Mouse (Mus musculus): ENCODE results near the gene Ccdc38. TPM values are rescaled to one million over a fixed set of nuclear protein-coding genes. Genes with fewer than 3 reads are reported as not detected.
"Not testable (repeated sequence)": the region's sequence is repeated elsewhere in the genome, so short reads cannot be mapped to it uniquely, and the experiment has no call there.

Gene Ccdc38
- polyA plus RNA-seq, 1 experiment from 2014 or later = 0.26 TPM

GRCm38 (mm10) chr10:93549821-93550220 lies 9.4 kb downstream of the Ccdc38 start:
- ATAC-seq (ENCODE audit: insufficient number of reproducible peaks, low FRiP score) = no peak

DNA sequence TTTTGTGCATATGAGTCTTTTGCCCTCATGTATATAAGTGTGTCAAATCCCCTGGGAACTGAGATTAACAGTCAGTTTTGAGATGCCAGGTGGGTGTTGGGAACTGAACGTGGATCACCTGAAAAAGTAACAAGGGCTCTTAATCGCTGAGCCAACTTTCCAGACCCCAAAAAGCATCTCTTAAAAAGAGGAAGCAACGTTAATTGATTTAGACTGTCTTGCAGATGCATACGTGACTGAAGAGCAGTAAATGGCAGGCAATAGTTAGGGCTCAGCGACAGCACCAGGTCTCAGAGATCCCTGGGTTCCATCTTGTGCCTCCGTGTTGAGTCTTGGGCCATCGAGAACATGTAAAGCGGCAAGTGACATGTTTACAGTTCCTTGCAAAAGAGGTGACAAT lies 12.2 kb downstream of the Ccdc38 start:
- no peak for ATAC-seq (ENCODE audit: insufficient number of reproducible peaks, low FRiP score)
- H3K9me3 ChIP-seq (replicated peaks) = no peaks in the 10 kb centered on the region
- 73% methylated on average over 8 of the region's 8 CpGs for WGBS
- H3K4me2 ChIP-seq = no peak overlapping the region
- no peaks in the 10 kb centered on the region for H3K4me1 ChIP-seq (replicated peaks)
- H3K9ac ChIP-seq = no peak overlapping the region
- no peak overlapping the region for H3K27ac ChIP-seq (ENCODE audit: poor library complexity, severe bottlenecking)
- 0 out of 2 replicates have a peak, but pooled peaks cover 3% of the 10 kb centered on the region for H3K27me3 ChIP-seq (replicated peaks)
- H3K4me3 ChIP-seq = no peak overlapping the region
- no peaks in the 10 kb centered on the region for H3K36me3 ChIP-seq

More at GRCm38 (mm10) chr10:93549821-93550220, 9.4 kb downstream of the Ccdc38 start:
- no peaks in the 10 kb centered on the region for H3K9me3 ChIP-seq (replicated peaks)
- H3K27ac ChIP-seq (ENCODE audit: poor library complexity, severe bottlenecking) = no peak overlapping the region
- no peak overlapping the region for H3K9ac ChIP-seq
- no peak overlapping the region for H3K4me3 ChIP-seq
- 76% methylated on average over 10 of the region's 10 CpGs for WGBS
- H3K4me2 ChIP-seq = no peak overlapping the region
- no peaks in the 10 kb centered on the region; the same call in 1 of the 2 replicates for H3K4me1 ChIP-seq (replicated peaks)
- H3K36me3 ChIP-seq = no peaks in the 10 kb centered on the region
- H3K27me3 ChIP-seq (replicated peaks) = 0 out of 2 replicates have a peak, but pooled peaks cover under 1% of the 10 kb centered on the region

DNA sequence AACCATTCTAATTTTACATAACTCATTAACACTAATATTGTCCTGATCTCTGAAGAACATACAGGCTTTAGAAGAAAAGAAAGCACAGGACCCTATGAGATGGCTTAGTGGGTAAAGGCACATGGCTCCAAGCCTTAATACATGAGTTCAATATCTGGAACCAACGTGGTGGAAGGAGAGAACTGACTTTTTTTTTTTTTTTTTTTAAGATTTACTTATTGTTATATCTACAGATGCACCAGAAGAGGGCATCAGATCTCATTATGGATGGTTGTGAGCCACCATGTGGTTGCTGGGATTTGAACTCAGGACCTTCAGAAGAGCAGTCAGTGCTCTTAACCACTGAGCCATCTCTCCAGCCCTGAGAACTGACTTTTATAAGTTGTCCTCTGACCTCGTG lies 17.5 kb downstream of the Ccdc38 start:
- not testable (repeated sequence) for H3K36me3 ChIP-seq; H3K27me3 ChIP-seq (replicated peaks); ATAC-seq (ENCODE audit: insufficient number of reproducible peaks, low FRiP score); H3K9me3 ChIP-seq (replicated peaks); H3K4me3 ChIP-seq; H3K4me1 ChIP-seq (replicated peaks); H3K9ac ChIP-seq; H3K4me2 ChIP-seq; H3K27ac ChIP-seq (ENCODE audit: poor library complexity, severe bottlenecking)
- 75% methylated on average over 2 of the region's 2 CpGs for WGBS

- Histone ChIP-seq H3K9ac (no peak overlapping the region), H3K4me1 (replicated peaks) (0 out of 2 replicates have a peak, but pooled peaks cover 2% of the 10 kb centered on the region), H3K27ac (ENCODE audit: poor library complexity, severe bottlenecking) (no peak overlapping the region), H3K27me3 (replicated peaks) (0 out of 2 replicates have a peak, but pooled peaks cover 3% of the 10 kb centered on the region), H3K4me3 (no peak overlapping the region), H3K4me2 (no peak overlapping the region), H3K36me3 (no peaks in the 10 kb centered on the region), H3K9me3 (replicated peaks) (0 out of 2 replicates have a peak, but pooled peaks cover 3% of the 10 kb centered on the region)
- 36% methylated on average over 9 of the region's 9 CpGs for WGBS
- peak; percentile 39; the same call in 1 of the 2 replicates for ATAC-seq (ENCODE audit: insufficient number of reproducible peaks, low FRiP score)
Observed at GRCm38 (mm10) chr10:93559786-93560185, 19.4 kb downstream of the Ccdc38 start.

DNA sequence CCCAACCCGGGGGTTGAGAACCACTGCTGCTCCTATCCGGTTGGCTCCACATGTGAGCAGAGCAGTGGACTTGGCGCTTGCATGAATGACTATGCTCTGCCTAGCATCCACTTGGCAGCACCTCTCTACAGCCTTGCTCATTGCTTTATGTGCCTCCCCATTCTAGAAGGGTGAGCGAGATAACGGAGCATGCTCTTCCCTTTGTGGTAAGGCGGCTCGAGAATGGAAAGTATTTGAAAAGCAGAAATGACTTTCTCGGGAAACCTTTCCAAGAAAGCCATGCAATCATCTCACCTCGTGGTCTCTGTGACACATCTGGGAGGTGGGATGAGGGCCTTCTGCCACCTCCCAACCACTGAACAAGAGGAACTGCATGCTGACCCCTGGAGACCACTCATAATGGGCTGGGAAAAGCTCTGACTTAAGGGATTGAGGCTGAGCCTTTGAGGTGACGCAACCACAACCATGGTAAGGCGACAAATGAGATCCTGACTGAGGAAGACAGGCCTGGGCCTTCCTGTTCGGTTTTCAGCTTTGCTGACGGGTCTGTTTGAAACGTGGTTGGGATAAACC lies 24.2 kb downstream of the Ccdc38 start:
- 0 out of 2 replicates have a peak, but pooled peaks cover 2% of the 10 kb centered on the region for H3K4me1 ChIP-seq (replicated peaks)
- H3K9me3 ChIP-seq (replicated peaks) = 0 out of 2 replicates have a peak, but pooled peaks cover 3% of the 10 kb centered on the region
- no peaks in the 10 kb centered on the region for H3K27me3 ChIP-seq (replicated peaks)
- H3K4me3 ChIP-seq = no peak overlapping the region
- H3K36me3 ChIP-seq = no peaks in the 10 kb centered on the region
- no peak for ATAC-seq (ENCODE audit: insufficient number of reproducible peaks, low FRiP score)
- no peak overlapping the region for H3K27ac ChIP-seq (ENCODE audit: poor library complexity, severe bottlenecking)
- H3K9ac ChIP-seq = no peak overlapping the region
- no peak overlapping the region for H3K4me2 ChIP-seq
- WGBS = 79% methylated on average over 14 of the region's 14 CpGs

GRCm38 (mm10) chr10:93567066-93567465 lies 26.6 kb downstream of the Ccdc38 start:
- no peak for ATAC-seq (ENCODE audit: insufficient number of reproducible peaks, low FRiP score)
- H3K4me2 ChIP-seq = no peak overlapping the region
- WGBS = 83% methylated on average over 10 of the region's 10 CpGs
- H3K4me3 ChIP-seq = no peak overlapping the region
- no peak overlapping the region for H3K9ac ChIP-seq
- no peaks in the 10 kb centered on the region for H3K36me3 ChIP-seq
- no peaks in the 10 kb centered on the region for H3K27me3 ChIP-seq (replicated peaks)
- no peak overlapping the region for H3K27ac ChIP-seq (ENCODE audit: poor library complexity, severe bottlenecking)
- H3K9me3 ChIP-seq (replicated peaks) = no peaks in the 10 kb centered on the region
- H3K4me1 ChIP-seq (replicated peaks) = no peaks in the 10 kb centered on the region

DNA sequence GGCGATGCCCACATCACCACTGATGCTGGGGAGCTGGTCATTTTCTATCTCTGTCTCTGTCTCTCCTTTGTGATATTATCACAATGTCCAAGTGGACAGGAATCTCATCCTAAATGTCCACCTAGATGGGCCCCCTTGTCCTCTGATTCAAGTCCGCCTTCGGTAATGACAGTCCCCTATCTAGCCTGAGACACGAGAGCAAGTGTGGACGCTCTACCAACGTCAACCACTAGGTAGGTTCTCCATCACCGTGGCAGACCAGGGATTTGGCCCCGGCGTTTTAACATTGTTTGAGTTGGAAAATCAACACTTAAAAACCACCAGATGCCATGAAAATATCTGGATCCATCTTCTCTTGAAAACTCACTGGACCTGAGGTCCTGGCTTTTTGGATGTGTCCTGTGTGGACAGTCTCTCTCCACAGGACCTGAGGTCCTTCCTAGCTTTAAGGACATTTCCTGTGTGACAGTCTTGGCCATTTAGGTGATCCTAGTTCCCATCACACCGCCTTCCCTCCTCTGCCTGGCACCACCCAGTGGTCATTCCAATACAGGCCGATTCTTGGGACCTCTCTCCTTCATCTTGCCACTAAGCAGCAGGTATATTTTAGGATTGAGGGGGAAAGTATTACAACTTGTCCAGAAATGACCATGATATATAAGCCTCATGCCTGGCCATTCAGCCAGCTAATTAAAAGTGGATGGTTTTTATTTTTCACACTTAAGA lies 27.6 kb downstream of the Ccdc38 start:
- H3K27ac ChIP-seq (ENCODE audit: poor library complexity, severe bottlenecking) = no peak overlapping the region
- H3K27me3 ChIP-seq (replicated peaks) = no peaks in the 10 kb centered on the region
- no peak overlapping the region for H3K9ac ChIP-seq
- no peaks in the 10 kb centered on the region for H3K36me3 ChIP-seq
- H3K4me3 ChIP-seq = no peak overlapping the region
- H3K9me3 ChIP-seq (replicated peaks) = no peaks in the 10 kb centered on the region
- H3K4me2 ChIP-seq = no peak overlapping the region
- WGBS = 87% methylated on average over 11 of the region's 11 CpGs
- no peak for ATAC-seq (ENCODE audit: insufficient number of reproducible peaks, low FRiP score)
- H3K4me1 ChIP-seq (replicated peaks) = no peaks in the 10 kb centered on the region

DNA sequence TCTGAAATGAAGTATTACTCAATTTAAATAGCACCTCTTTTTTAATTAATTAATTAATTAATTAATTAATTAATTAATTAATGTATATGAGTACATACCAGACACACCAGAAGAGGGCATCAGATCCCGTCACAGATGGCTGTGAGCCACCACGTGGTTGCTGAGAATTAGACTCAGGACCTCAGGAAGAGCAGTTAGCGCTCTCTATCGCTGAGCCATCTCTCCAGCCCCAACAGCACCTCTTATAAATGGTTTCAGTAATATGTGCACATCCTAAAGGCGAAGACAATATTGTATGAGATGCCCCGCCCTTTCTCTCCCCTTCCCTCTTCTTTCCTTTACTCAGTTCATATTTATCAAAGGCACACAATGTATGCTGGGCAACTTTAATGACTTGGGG lies 28.2 kb downstream of the Ccdc38 start:
- no peaks in the 10 kb centered on the region for H3K27me3 ChIP-seq (replicated peaks)
- no peak overlapping the region for H3K4me2 ChIP-seq
- no peak overlapping the region for H3K27ac ChIP-seq (ENCODE audit: poor library complexity, severe bottlenecking)
- no peaks in the 10 kb centered on the region for H3K4me1 ChIP-seq (replicated peaks)
- ATAC-seq (ENCODE audit: insufficient number of reproducible peaks, low FRiP score) = no peak
- 74% methylated on average over 6 of the region's 6 CpGs for WGBS
- H3K9ac ChIP-seq = no peak overlapping the region
- no peaks in the 10 kb centered on the region for H3K9me3 ChIP-seq (replicated peaks)
- H3K36me3 ChIP-seq = no peaks in the 10 kb centered on the region
- H3K4me3 ChIP-seq = no peak overlapping the region

DNA sequence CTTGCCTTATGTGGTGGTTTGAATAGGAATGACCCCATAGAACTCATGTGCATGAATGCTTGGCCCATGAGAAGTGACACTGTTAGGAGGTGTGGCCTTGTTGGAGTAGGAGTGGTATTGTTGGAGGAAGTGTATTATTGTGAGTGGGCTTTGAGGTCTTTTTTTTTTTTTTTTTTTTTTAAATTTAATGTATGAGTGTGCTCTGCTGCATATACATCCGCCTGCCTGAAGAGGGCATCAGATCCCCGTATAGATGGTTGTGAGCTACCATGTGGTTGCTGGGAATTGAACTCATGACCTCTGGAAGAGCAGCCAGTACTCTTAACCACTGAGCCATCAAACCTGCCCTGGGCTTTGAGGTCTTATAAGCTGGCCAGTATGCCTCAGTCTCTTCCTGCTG lies 31.8 kb downstream of the Ccdc38 start:
- Histone ChIP-seq H3K4me3 (no peak overlapping the region), H3K4me1 (replicated peaks) (no peaks in the 10 kb centered on the region), H3K27me3 (replicated peaks) (no peaks in the 10 kb centered on the region), H3K9me3 (replicated peaks) (no peaks in the 10 kb centered on the region), H3K4me2 (no peak overlapping the region), H3K27ac (ENCODE audit: poor library complexity, severe bottlenecking) (no peak overlapping the region), H3K36me3 (no peaks in the 10 kb centered on the region), H3K9ac (no peak overlapping the region)
- ATAC-seq (ENCODE audit: insufficient number of reproducible peaks, low FRiP score) = no peak
- 46% methylated on average over 2 of the region's 2 CpGs for WGBS

- no peaks in the 10 kb centered on the region for H3K27me3 ChIP-seq (replicated peaks)
- no peaks in the 10 kb centered on the region for H3K4me1 ChIP-seq (replicated peaks)
- ATAC-seq (ENCODE audit: insufficient number of reproducible peaks, low FRiP score) = no peak
- H3K27ac ChIP-seq (ENCODE audit: poor library complexity, severe bottlenecking) = no peak overlapping the region
- H3K9me3 ChIP-seq (replicated peaks) = no peaks in the 10 kb centered on the region
- no peak overlapping the region for H3K4me2 ChIP-seq
- WGBS = 38% methylated on average over 4 of the region's 4 CpGs
- no peak overlapping the region for H3K9ac ChIP-seq
- H3K4me3 ChIP-seq = no peak overlapping the region
- H3K36me3 ChIP-seq = 0 out of 2 replicates have a peak, but pooled peaks cover 3% of the 10 kb centered on the region
Observed at GRCm38 (mm10) chr10:93574966-93575365, 34.5 kb downstream of the Ccdc38 start.

DNA sequence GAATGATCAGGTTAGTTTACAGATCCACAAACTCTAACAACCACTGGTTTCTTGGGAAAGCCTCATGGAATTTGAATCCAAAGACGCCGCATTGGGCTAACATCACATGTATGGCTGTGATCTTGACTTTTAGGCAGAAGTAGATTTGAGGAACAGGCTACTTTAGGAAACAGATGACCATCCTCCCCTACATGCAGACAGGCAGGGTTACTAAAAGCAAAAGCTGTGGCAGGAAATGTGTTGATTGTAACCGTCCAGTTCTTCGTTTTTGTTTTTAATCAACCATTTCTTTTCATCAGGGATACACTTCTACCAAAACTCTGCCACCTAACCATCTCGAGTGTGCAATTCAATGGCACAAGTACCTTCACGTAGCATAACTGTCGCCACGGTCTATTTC lies 35.5 kb downstream of the Ccdc38 start:
- Histone ChIP-seq H3K27ac (ENCODE audit: poor library complexity, severe bottlenecking) (no peak overlapping the region), H3K9me3 (replicated peaks) (no peaks in the 10 kb centered on the region), H3K27me3 (replicated peaks) (no peaks in the 10 kb centered on the region), H3K9ac (no peak overlapping the region), H3K4me3 (no peak overlapping the region), H3K36me3 (0 out of 2 replicates have a peak, but pooled peaks cover 3% of the 10 kb centered on the region), H3K4me1 (replicated peaks) (no peaks in the 10 kb centered on the region), H3K4me2 (no peak overlapping the region)
- WGBS = 81% methylated on average over 8 of the region's 8 CpGs
- ATAC-seq (ENCODE audit: insufficient number of reproducible peaks, low FRiP score) = no peak

Measured in heart, embryonic 12.5 days (tissue).